Mouse (Mus musculus) hindlimb bud, embryonic 11.5 days (tissue): Measurements from ENCODE around the gene Cep152.

Source experiments
- DNase-seq: peaks from one replicate; pipeline ENCODE4 v3.0.0-alpha.2; 2012; ENCODE audit warnings: low read depth, low spot score; ENCODE audit errors: extremely low spot score

Gene Cep152

GRCm38 (mm10) chr2:125558634-125559589, 66.0 kb downstream of the Cep152 start:
- DNase-seq, result no peak

- no peak for DNase-seq
Observed at GRCm38 (mm10) chr2:125555830-125556229, 69.1 kb downstream of the Cep152 start.

GRCm38 (mm10) chr2:125548806-125549578, 75.9 kb downstream of the Cep152 start:
- peak; percentile 58 for DNase-seq

- no peak for DNase-seq
Observed at GRCm38 (mm10) chr2:125544986-125545385, 79.9 kb downstream of the Cep152 start.

- DNase-seq, result no peak
Observed at GRCm38 (mm10) chr2:125543646-125544045, 81.3 kb downstream of the Cep152 start.

GRCm38 (mm10) chr2:125541451-125541850, 83.5 kb downstream of the Cep152 start:
- DNase-seq, result no peak

- no peak for DNase-seq
Observed at GRCm38 (mm10) chr2:125540579-125540978, 84.3 kb downstream of the Cep152 start.

- no peak for DNase-seq
Observed at GRCm38 (mm10) chr2:125539640-125540039, 85.3 kb downstream of the Cep152 start.

GRCm38 (mm10) chr2:125530665-125531064, 94.2 kb downstream of the Cep152 start:
- no peak for DNase-seq

- DNase-seq, result no peak
Observed at GRCm38 (mm10) chr2:125526566-125526965, 98.3 kb downstream of the Cep152 start.

GRCm38 (mm10) chr2:125525484-125525883, 99.4 kb downstream of the Cep152 start:
- no peak for DNase-seq

- no peak for DNase-seq
Observed at GRCm38 (mm10) chr2:125516594-125516993, 108.3 kb downstream of the Cep152 start.

GRCm38 (mm10) chr2:125515291-125516057, 109.4 kb downstream of the Cep152 start:
- no peak for DNase-seq

GRCm38 (mm10) chr2:125514391-125514790, 110.5 kb downstream of the Cep152 start:
- DNase-seq, result no peak
